Mouse (Mus musculus) liver, embryonic 14.5 days (tissue): Measurements from ENCODE around the gene Orm2. TPM values are rescaled to one million over a fixed set of nuclear protein-coding genes. Genes with fewer than 3 reads are reported as not detected.

Experiments used
- ATAC-seq: fragments of 200-750 bp; cut with Nextera tagmentation; 2 replicates; pipeline ENCODE4 v1.8.0; 2017; ENCODE audit warnings: moderate number of reproducible peaks, mild to moderate bottlenecking, moderate library complexity; ENCODE audit not compliant: insufficient read depth
- DNase-seq, 3 experiments: peaks; one replicate each; pipeline ENCODE4 v3.0.0-alpha.2; 2012 to 2013; ENCODE audit warnings: low read depth in 3 of 3, low spot score in 3 of 3
- H3K27ac ChIP-seq: fragments of 300-500 bp; sonication (generic); 2 replicates; pipeline ENCODE4 v1.5.1; 2014; ENCODE audit warnings: moderate library complexity, mild to moderate bottlenecking, control low read depth, inconsistent platforms
- H3K27me3 ChIP-seq: fragments of 300-500 bp; sonication (generic); 2 replicates; pipeline ENCODE4 v1.6.1; 2014; ENCODE audit warnings: mild to moderate bottlenecking, low read length, moderate library complexity; ENCODE audit not compliant: control insufficient read depth, insufficient read depth
- H3K36me3 ChIP-seq: fragments of 300-500 bp; sonication (generic); replicated peaks from 2 replicates; pipeline ENCODE4 v1.6.1; 2014; ENCODE audit warnings: low read depth; ENCODE audit not compliant: control insufficient read depth, insufficient read depth
- H3K4me1 ChIP-seq, 2 experiments: fragments of 200-500 bp in 1 of 2; fragments of 300-500 bp in 1 of 2; sonication (generic) in 1 of 2; replicated peaks; 2 replicates each; pipeline ENCODE4 v1.6.1; 2012 to 2014; ENCODE audit warnings: antibody characterized with exemption in 1 of 2, inconsistent platforms in 1 of 2, low read length in 1 of 2; ENCODE audit not compliant: control insufficient read depth in 2 of 2, insufficient read depth in 2 of 2
- H3K4me2 ChIP-seq: fragments of 300-500 bp; sonication (generic); 2 replicates; pipeline ENCODE4 v1.6.1; 2014; ENCODE audit warnings: low read depth, mild to moderate bottlenecking, control low read depth, moderate library complexity
- H3K4me3 ChIP-seq, 2 experiments: fragments of 200-500 bp in 1 of 2; fragments of 300-500 bp in 1 of 2; sonication (generic) in 1 of 2; 2 replicates each; pipeline ENCODE4 v1.5.1; 2012 to 2014; ENCODE audit warnings: low read depth in 2 of 2, low read length in 2 of 2, mild to moderate bottlenecking in 2 of 2, control low read depth in 1 of 2, inconsistent platforms in 1 of 2, moderate library complexity in 1 of 2; ENCODE audit not compliant: insufficient read depth in 1 of 2
- H3K9ac ChIP-seq: fragments of 300-500 bp; sonication (generic); replicated peaks from 2 replicates; pipeline ENCODE4 v1.6.1; 2014; ENCODE audit warnings: mild to moderate bottlenecking, control low read depth, moderate library complexity
- H3K9me3 ChIP-seq: fragments of 300-500 bp; sonication (generic); 2 replicates; pipeline ENCODE4 v1.6.1; 2016; ENCODE audit warnings: low read length, mixed read lengths; ENCODE audit not compliant: control insufficient read depth
- CTCF ChIP-seq: IDR thresholded peaks from 2 replicates; pipeline ENCODE4 v1.5.1; 2016; ENCODE audit warnings: antibody characterized with exemption, low read depth, control low read depth
- EP300 ChIP-seq: IDR thresholded peaks from 2 replicates; pipeline ENCODE4 v1.6.1; 2016; ENCODE audit warnings: antibody characterized with exemption, low read depth
- WGBS: fragments of 180-500 bp; shearing (Covaris S2); extraction: QIAGEN DNeasy Blood & Tissue Kit; methylation state at CpG from one replicate; pipeline ENCODE4 v1.1.7; 2014; ENCODE audit not compliant: insufficient replicate concordance; 5-methylcytosine and 5-hydroxymethylcytosine counted together
- polyA plus RNA-seq, 2 experiments: library from polyadenylated mRNA; depleted of rRNA in 1 of 2; stranded (reverse) in 1 of 2; unstranded in 1 of 2; fragments of >200 nt; fragmentation: Nextera tagmentation in 1 of 2; extraction: Ambion mirVana in 1 of 2; gene quantifications; 2 replicates each; pipeline versions ENCODE4 v1.2.1 to v1.2.3; 2012 to 2014

The Orm2 gene
- polyA plus RNA-seq, 2 experiments: not detected

DNA sequence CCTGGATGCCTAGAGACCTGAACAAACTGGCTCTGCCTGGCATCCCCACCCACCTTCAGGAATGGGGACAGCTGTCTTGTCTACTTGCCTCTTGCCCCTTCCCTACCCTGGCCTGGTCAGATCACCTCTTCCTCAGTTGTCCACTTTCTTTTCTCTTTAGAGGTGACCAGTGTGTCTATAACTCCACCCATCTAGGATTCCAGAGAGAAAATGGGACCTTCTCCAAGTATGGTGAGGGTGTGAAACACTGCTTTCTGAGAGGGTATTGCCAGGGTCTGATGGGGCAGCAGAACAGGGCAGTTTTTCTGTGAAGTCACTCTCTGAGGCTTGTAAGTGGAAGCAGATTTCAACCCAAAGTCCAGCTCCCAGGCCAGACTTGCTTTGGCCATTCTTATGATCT is 17.0 kb upstream of the Orm2 start:
- Histone ChIP-seq H3K4me3 (no peak overlapping the region), H3K9me3 (no peaks in the 10 kb centered on the region), H3K4me2 (no peak overlapping the region), H3K27me3 (no peaks in the 10 kb centered on the region), H3K36me3 (no peaks in the 10 kb centered on the region), H3K4me1 (no peaks in the 10 kb centered on the region), H3K27ac (no peak overlapping the region), H3K9ac (no peak overlapping the region)
- no peak for ATAC-seq
- no peak for DNase-seq
- TF ChIP-seq CTCF: no peak

DNA sequence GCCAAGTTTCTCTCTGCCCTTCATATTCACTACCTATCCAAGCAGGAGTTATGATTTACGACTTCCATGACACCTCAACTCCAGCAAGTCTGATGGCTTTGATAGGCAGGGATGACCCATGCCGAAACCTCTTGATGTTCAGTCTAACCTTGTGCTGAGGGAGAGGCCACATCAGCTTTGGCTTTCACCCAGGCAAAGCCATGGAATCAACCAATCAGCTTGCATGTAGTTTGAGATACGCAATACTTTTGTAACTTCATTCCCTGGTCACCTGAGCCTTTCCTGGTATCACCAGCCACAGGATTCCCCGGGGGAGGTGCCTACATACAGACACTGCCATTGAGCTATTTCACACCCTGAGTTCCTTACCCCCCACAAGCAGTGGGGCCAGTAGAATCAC is 15.6 kb upstream of the Orm2 start:
- no peak overlapping the region for H3K9ac ChIP-seq
- 59% methylated on average over 4 of the region's 4 CpGs for whole genome bisulfite sequencing
- DNase-seq: no peak

DNA sequence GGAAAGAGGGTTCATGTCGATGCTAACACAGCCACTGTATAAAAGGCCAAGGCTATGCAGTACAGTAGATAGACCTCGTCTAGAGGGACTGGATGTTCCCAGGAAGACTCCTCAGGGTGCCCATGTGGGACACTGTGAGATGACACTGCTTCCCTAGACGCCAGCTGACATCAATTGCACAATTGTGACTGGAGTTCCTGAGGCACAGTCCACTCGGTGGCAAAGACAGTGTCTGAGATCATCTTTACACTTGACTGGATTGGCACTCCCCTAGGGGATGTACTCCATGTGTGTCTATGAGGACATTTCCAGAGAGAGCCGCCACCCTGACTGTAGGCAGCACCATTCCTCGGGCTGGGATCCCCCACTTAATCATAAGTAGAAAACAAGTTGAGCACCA is 13.7 kb upstream of the Orm2 start:
- Histone ChIP-seq H3K27ac (no peak overlapping the region), H3K4me1 (no peaks in the 10 kb centered on the region), H3K4me2 (no peak overlapping the region), H3K27me3 (no peaks in the 10 kb centered on the region), H3K4me3 (no peak overlapping the region), H3K9ac (no peak overlapping the region), H3K9me3 (no peaks in the 10 kb centered on the region), H3K36me3 (no peaks in the 10 kb centered on the region)
- no peak for ATAC-seq
- DNase-seq: no peak
- whole genome bisulfite sequencing: 38% methylated on average over 6 of the region's 6 CpGs
- no peak for TF ChIP-seq EP300
- no peak for TF ChIP-seq CTCF

More for the DNA sequence above, 15.6 kb upstream of the Orm2 start:
- Histone ChIP-seq H3K9me3 (no peaks in the 10 kb centered on the region), H3K4me3 (no peak overlapping the region), H3K36me3 (no peaks in the 10 kb centered on the region), H3K4me1 (no peaks in the 10 kb centered on the region), H3K27me3 (no peaks in the 10 kb centered on the region), H3K27ac (no peak overlapping the region), H3K4me2 (no peak overlapping the region)
- no peak for TF ChIP-seq EP300
- no peak for TF ChIP-seq CTCF
- no peak for ATAC-seq

GRCm38 (mm10) chr4:63355877-63356665 is 6.2 kb upstream of the Orm2 start, which contains the start of gene Orm3:
Gene Orm3 (plus strand): TSS chr4:63356162.
- Histone ChIP-seq H3K4me1 (no peaks in the 10 kb centered on the region; a peak in 1 of 4 replicates), H3K27me3 (no peaks in the 10 kb centered on the region), H3K27ac (no peak within 1 kb of the TSS), H3K9me3 (no peaks in the 10 kb centered on the region), H3K36me3 (no peaks in the 10 kb centered on the region), H3K9ac (no peak within 1 kb of the TSS), H3K4me3 (no peak within 1 kb of the TSS), H3K4me2 (no peak within 1 kb of the TSS)
- DNase-seq (no peak), ATAC-seq (no peak)
- 38% methylated on average over 4 of the region's 4 CpGs for WGBS
- TF ChIP-seq CTCF (no peak), EP300 (no peak)

GRCm38 (mm10) chr4:63356981-63357570 is 5.2 kb upstream of the Orm2 start:
- Histone ChIP-seq H3K4me1 (no peaks in the 10 kb centered on the region; a peak in 1 of 4 replicates), H3K4me2 (no peak overlapping the region), H3K9me3 (no peaks in the 10 kb centered on the region), H3K36me3 (no peaks in the 10 kb centered on the region), H3K27me3 (no peaks in the 10 kb centered on the region), H3K4me3 (no peak overlapping the region), H3K27ac (no peak overlapping the region), H3K9ac (no peak overlapping the region)
- ATAC-seq (no peak), DNase-seq (no peak)
- WGBS: 43% methylated on average over 2 of the region's 2 CpGs
- TF ChIP-seq CTCF: no peak
- TF ChIP-seq EP300: no peak
